Mouse (Mus musculus) embryonic fibroblast, embryonic 13.5 days (primary cell): ENCODE data around the gene Clk1.

Experiments
- CTCF ChIP-seq: IDR thresholded peaks from 2 replicates; pipeline ENCODE4 v1.5.1; 2011; ENCODE audit warnings: mild to moderate bottlenecking, control low read depth, low read length, moderate library complexity, borderline replicate concordance; ENCODE audit not compliant: insufficient read depth
- POLR2A ChIP-seq: IDR thresholded peaks from 2 replicates; pipeline ENCODE4 v1.6.1; 2011; ENCODE audit warnings: low read depth, mild to moderate bottlenecking, control low read depth, low read length, moderate library complexity

DNA sequence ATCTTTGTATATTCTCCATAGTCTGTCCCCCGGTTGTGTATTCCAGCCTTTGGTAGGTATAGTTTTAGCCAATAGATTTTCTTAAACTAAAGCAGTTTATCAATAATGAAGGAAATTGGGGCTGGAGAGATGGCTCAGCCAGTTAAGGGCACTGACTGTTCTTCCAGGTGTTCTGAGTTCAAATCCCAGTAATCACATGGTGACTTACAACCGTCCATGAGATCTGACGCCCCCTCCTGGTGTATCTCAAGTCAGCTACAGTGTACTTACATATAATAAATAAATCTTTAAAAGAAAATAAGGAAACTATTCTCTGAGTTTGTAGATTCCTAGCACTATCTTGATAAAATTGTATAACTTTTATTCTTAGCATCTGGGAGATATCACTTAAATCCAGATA lies 28.5 kb downstream of the Clk1 start:
- no peak for TF ChIP-seq CTCF
- TF ChIP-seq POLR2A, result no peak
